Mouse (Mus musculus): ENCODE measurements at regions not wholly inside any gene's neighbourhood (a gene's known extent, or its start where the extent isn't known, plus 50 kb on each side); places are given as distances from the start of the nearest gene placed in this dataset.
A peak's percentile ranks its signal among the peaks of the same experiment; 100 is the strongest.

GRCm38 (mm10) chr1:194878440-194878839, 60.2 kb upstream of the Cd34 start:
- DNase-seq (ENCODE audit: low spot score in 2 of 2): no peak

- DNase-seq (ENCODE audit: low spot score in 2 of 2): peak; percentile 78 to 90
Observed at GRCm38 (mm10) chr1:194879324-194880233, 59.0 kb upstream of the Cd34 start.

GRCm38 (mm10) chr1:194881556-194882223, 56.9 kb upstream of the Cd34 start:
- DNase-seq (ENCODE audit: low spot score in 2 of 2): no peak

- peak; percentile 22 to 52 for DNase-seq (ENCODE audit: low spot score in 2 of 2)
Observed at GRCm38 (mm10) chr1:194885071-194885686, 53.4 kb upstream of the Cd34 start.

- peak; percentile 22 to 23 for DNase-seq (ENCODE audit: low spot score in 2 of 2)
Observed at GRCm38 (mm10) chr1:194885687-194886077, 52.9 kb upstream of the Cd34 start.

All from frontal cortex, postnatal 10 days (tissue).